Mouse (Mus musculus): ENCODE data around the gene Akp3.

- no peak for TF ChIP-seq CTCF (IDR thresholded peaks at IDR 0.05)
- TF ChIP-seq EP300 (IDR thresholded peaks at IDR 0.05) = no peak
Measured at GRCm38 (mm10) chr1:87149422-87149821, 24.6 kb downstream of the Akp3 start.

Data from lung, postnatal 0 days (tissue).